Mouse (Mus musculus) macrophage (primary cell): ENCODE results near the gene Slc8a1. TPM values are rescaled to one million over a fixed set of nuclear protein-coding genes. Genes with fewer than 3 reads are reported as not detected.

Source experiments
- H3K27ac ChIP-seq: fragments of 350-480 bp; formaldehyde crosslinking; 2 replicates; pipeline ENCODE4 v1.9.0; 2021
- H3K36me3 ChIP-seq: fragments of 350-480 bp; formaldehyde crosslinking; 2 replicates; pipeline ENCODE4 v1.9.0; 2021; ENCODE audit errors: inconsistent target
- H3K4me3 ChIP-seq: fragments of 350-480 bp; formaldehyde crosslinking; 2 replicates; pipeline ENCODE4 v1.9.0; 2021; ENCODE audit errors: inconsistent target
- H3K79me2 ChIP-seq: fragments of 350-480 bp; formaldehyde crosslinking; 2 replicates; pipeline ENCODE4 v1.9.0; 2021; ENCODE audit errors: inconsistent target
- whole genome bisulfite sequencing: methylation state at CpG from one replicate; pipeline ENCODE4 v1.1.7; 2026; ENCODE audit warnings: inconsistent platforms; ENCODE audit not compliant: missing documents; 5-methylcytosine and 5-hydroxymethylcytosine counted together
- polyA plus RNA-seq: library from polyadenylated mRNA; stranded (reverse); fragments of 250-400 nt; gene quantifications from 3 replicates; pipeline ENCODE4 v1.2.4, GENCODE M21; 2018; ENCODE audit warnings: inconsistent platforms

Gene Slc8a1
- polyA plus RNA-seq, 1 experiment from 2014 or later = 26.8 TPM

DNA sequence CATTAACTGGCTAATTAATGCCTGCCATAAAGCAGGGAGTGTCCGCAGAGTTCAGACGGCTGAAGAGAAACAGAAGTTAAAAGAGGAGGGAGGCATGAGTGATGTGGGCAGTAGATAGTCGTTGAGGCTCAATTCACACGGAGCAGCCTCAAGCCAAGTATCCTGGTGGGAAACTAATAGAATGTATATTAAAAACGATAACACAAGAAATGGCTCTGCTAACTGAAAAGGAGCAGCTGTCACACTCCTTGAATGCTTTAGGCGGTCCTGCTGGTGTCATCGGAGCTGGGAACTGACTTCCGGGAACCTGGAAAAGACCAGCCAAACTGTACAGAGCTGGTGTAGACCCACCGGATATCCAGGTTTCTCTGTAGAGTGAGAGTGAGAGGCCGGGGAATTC, 39.4 kb downstream of the Slc8a1 start:
- no peak overlapping the region for H3K4me3 ChIP-seq
- H3K36me3 ChIP-seq = no peaks in the 10 kb centered on the region
- 66% methylated on average over 9 of the region's 10 CpGs for WGBS
- H3K79me2 ChIP-seq = no peaks in the 10 kb centered on the region
- no peak overlapping the region for H3K27ac ChIP-seq

DNA sequence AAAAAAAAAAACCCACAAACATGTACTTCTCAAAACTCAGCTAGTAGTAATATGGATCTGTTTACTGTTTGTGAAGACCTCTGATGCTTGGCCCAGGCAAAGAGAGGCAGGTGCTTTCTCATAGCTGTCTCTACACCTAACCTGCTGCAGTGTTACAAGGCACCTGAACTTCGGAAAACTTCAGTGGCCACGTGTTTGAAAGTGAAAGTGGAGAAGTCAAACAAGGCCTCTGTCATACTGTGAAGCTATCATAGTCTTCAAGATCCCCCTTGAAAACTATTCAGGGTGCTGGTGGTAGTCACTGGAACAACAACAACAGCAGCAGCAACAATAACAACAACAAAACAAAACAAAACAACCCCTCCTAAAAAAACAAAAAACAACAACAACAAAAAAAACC, 40.5 kb downstream of the Slc8a1 start:
- Histone ChIP-seq H3K79me2 (no peaks in the 10 kb centered on the region), H3K27ac (no peak overlapping the region), H3K4me3 (no peak overlapping the region), H3K36me3 (no peaks in the 10 kb centered on the region)
- 22% methylated on average over 2 of the region's 2 CpGs for WGBS

DNA sequence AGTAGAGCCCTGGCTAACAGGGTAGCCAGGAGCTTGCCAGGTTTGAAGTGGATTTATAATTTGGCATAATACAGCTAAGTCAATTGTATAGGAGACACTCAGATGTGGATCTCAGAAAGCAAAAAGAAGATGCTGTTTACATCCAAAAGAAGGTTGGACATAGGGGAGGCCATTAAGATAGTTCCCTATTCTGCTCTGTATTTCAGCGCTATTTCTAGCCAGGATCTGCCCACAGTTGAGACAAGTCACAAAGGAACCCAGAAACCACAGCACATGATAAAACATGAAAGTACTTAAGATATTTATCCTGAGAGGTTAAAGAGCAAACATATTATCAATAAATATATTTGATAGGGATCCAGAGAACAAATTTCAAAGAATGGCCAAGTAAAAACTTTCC, 43.2 kb downstream of the Slc8a1 start:
- Histone ChIP-seq H3K27ac (no peak overlapping the region), H3K36me3 (no peaks in the 10 kb centered on the region), H3K79me2 (no peaks in the 10 kb centered on the region), H3K4me3 (no peak overlapping the region)
- 8% methylated on average over 1 of the region's 1 CpGs for WGBS

DNA sequence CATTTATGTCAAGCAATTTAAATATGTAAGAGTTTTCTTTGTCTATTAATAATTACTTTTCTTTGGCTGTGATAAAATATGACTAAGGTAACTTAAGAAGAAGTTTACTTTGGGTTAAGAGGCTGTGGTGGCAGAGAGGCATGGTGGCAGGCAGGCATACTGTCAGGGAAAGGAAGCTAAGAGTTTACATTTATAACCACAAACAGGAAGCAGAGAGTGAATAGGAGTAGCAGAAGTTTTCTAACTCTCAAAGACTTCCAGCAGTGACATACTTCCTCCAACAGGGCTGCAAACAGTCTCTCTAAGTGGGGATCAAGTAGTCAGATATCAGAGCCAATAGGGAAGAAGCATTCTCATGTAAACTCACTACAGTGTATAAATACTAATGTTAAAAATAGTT, 58.6 kb downstream of the Slc8a1 start:
- Histone ChIP-seq H3K79me2 (no peaks in the 10 kb centered on the region), H3K36me3 (no peaks in the 10 kb centered on the region), H3K4me3 (no peak overlapping the region), H3K27ac (no peak overlapping the region)

DNA sequence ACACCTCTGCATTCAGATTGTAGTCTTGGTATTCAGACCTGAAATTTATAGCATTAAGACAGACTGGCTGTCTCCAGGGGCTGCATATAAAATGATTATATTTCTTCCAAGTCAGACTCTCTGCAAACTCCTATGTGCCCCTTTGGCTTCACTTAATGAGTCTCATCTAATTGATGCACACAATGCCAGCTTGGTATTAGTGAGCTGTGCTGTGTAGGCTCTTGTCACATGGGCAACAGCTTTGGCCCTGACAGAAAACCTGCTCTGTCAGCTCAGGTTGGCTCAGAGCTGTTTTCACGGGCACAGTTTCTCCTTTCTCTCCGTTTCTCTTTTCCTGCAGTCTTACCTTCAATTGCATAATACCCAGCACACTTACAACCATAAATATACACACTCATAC, 60.7 kb downstream of the Slc8a1 start:
- H3K4me3 ChIP-seq = no peak overlapping the region
- no peaks in the 10 kb centered on the region for H3K79me2 ChIP-seq
- H3K36me3 ChIP-seq = no peaks in the 10 kb centered on the region
- H3K27ac ChIP-seq = no peak overlapping the region
- WGBS = 47% methylated on average over 2 of the region's 2 CpGs

DNA sequence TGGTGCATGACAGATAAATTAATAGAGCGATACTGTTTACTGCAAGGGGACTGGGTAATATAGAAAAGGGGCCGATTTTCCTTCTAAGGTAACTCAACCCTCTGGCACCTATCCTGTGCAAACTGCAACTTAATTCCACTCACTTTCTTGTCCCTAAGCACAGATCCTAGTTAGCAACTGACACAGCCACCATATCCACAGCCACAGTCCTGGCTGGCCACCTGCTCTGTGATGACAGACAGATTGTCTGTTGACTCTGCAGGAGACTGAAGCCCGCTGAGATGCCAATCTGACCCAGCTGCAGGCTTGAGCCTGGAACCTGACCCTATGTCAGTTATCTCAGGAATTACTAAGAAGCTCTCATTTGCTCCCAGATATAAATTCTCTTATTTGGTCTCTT, 62.0 kb downstream of the Slc8a1 start:
- Histone ChIP-seq H3K4me3 (no peak overlapping the region), H3K79me2 (no peaks in the 10 kb centered on the region)
- 98% methylated on average over 3 of the region's 3 CpGs for WGBS

DNA sequence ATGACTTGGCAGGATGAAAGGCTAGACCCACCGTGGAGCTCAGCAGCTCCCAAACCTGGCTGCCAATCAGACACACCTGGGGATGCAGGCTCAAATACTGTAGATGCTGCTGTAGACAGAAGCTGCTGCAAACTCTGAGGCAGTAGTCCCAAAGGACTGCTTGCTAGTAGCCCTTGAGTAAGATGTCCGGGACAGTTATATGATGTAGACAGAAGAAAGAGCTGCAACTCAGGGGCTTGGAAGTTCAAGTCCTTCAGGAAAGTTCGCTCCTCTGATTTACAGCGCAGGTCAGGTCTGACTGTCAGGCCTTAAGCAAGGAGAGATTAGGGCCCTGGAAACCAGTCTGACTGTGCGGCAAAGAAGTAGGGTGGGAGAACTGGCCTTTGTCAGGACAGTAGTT, 66.9 kb downstream of the Slc8a1 start:
- H3K36me3 ChIP-seq = no peaks in the 10 kb centered on the region
- no peak overlapping the region for H3K4me3 ChIP-seq
- WGBS = 93% methylated on average over 5 of the region's 5 CpGs
- peaks cover 15% of the 10 kb centered on the region; the same call in 1 of the 2 replicates for H3K79me2 ChIP-seq
- H3K27ac ChIP-seq = no peak overlapping the region

More for the DNA sequence above, 62.0 kb downstream of the Slc8a1 start:
- H3K36me3 ChIP-seq = no peaks in the 10 kb centered on the region
- H3K27ac ChIP-seq = no peak overlapping the region

DNA sequence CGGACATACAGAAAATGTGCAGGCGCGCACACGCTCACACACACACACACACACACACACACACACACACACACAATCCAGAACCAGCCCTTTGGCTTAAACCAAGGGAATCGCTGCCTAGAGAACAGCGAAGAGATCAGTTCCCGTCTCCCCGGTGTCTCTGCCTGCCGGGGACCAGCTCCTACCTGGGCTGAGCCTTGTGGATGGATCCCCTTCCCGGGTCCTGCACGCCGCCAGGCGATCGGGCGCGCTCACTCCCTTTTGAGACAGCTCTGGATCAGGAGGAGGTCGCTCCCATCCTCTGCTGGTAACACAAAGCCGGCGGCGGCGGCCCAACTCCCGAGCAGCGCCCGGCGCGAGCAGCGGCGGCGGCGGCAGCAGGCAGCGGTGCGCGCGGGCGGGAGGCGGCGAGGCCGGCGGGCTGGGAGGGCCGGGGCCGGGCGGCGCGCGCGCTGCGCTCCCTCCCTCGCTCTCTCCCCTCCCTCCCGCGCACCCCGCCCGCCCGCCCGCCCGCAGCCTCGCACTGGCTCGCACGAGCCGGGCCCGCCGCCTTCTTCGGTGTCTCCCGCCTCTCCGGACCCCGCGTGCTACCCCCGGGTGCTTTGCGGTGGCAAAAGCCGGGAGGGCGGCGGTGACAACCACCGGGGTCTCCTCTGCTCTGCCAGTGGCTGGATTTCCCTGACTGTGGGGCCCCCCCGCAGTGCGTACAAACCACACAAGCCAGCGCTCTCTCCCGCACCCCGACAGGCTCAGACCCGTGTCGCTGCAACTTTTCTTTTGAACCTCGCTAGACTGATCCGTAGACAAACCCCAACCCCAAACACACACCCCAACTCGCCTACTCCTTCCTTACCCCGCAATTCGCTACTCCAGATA, 68.1 kb downstream of the Slc8a1 start:
- Histone ChIP-seq H3K27ac (peak overlapping the region; percentile 70), H3K4me3 (peak overlapping the region; percentile 83), H3K36me3 (no peaks in the 10 kb centered on the region), H3K79me2 (peaks cover 22% of the 10 kb centered on the region; the same call in 1 of the 2 replicates)
- WGBS = 2% methylated on average over 37 of the region's 84 CpGs

DNA sequence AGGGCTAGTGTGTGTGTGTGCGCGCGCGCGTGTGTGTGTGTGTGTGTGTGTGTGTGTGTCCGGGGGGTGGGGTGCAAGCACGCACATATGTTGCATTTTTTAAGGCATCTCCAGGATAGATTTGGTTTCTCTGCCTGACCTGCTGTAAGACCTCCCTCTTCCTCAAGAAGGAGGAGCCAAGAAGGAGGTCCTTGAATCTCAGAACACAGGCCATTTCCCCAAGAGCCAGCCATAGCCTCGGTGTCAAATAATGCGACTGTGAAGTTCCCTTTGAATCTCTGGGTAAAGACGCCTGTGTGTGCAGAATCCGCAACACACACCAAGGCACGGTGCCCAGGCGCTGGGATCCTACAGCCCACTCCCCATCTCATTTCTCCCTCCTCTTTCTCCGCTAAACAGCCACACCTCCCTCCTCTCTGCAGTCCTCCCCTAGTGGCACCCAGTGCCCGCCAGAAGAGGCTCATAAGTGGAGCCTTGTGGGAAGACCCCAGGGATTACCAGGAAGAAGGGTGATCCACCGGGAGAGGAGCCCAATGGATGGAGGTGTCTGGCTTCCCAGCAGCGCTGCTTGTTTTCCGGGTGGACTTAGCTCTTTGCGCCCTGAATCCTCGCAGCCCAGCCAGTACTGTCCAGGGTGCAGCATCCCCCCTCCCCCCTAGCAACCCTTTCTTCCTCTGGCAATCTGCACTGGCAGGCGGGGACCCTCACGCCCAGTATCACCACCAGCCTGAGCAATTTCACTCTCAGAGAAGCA, 68.9 kb downstream of the Slc8a1 start:
- H3K4me3 ChIP-seq = peak overlapping the region; percentile 83
- under 1% methylated on average over 16 of the region's 22 CpGs for WGBS
- peaks cover 26% of the 10 kb centered on the region; the same call in 1 of the 2 replicates for H3K79me2 ChIP-seq

DNA sequence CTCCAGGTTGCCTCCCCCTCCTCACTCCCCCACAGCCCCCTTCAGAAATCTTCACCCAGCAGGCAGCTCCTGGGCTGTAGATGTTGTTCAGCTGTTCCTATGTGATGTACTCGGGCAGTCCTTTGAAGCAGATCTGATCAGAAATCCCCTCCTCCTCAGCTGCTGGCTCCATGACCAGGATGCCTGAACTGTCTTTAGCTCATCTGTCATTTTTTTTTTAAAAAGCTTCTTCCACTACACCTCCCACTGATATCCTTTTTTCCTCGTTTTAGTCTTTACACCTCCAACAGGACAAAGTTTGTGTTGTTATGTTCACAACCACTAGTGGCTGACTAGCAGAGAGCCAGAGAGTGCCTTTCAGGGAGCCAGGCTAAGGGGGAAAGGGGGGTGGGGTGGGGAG, 69.7 kb downstream of the Slc8a1 start:
- Histone ChIP-seq H3K27ac (peak overlapping the region; percentile 70), H3K4me3 (peak overlapping the region; percentile 83), H3K79me2 (peaks cover 33% of the 10 kb centered on the region), H3K36me3 (no peaks in the 10 kb centered on the region)
- 28% methylated on average over 2 of the region's 2 CpGs for WGBS

More for the DNA sequence above, 68.9 kb downstream of the Slc8a1 start:
- peak overlapping the region; percentile 70 for H3K27ac ChIP-seq
- H3K36me3 ChIP-seq = no peaks in the 10 kb centered on the region

DNA sequence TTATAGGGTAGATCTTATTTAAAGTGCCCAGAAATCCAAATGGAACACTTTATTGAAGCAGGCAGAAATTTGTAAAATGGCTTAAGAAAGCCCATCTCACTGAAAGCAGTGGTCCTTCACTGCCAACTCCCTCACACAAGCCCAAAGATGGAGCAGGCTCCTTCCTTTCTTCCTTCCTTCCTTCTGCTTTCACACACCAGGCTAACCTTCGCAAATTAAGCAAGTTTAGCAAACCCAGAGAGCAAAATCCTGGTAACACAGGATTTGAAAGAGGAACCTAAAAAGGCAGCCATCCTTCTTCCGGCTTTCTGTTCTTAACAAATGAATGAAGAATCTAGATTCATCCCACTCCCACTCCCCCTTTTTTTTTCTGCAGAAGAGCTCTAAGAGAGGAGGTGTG, 70.2 kb downstream of the Slc8a1 start:
- 0% methylated on average over 1 of the region's 2 CpGs for WGBS
- H3K27ac ChIP-seq = peak overlapping the region; percentile 70
- H3K4me3 ChIP-seq = no peak overlapping the region
- H3K36me3 ChIP-seq = no peaks in the 10 kb centered on the region
- H3K79me2 ChIP-seq = peaks cover 38% of the 10 kb centered on the region

DNA sequence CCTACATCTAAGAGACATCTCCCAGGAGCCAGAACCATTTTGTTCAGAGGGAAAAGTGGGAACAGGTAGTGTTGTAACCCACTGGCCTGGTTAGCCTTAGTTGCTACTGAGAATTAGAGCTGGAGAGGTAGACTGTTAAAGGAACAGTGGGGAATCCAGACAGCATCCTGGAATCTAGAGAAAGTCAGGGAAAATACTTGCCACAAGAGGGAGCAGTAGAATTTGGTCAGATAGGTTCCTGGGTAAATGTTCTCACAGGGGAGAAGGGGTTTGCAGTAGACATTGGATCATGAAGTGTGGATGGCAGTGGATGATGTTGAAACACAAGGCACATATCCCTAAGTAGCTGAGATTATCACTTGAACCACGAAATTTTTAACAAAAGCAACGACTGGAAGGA, 71.6 kb downstream of the Slc8a1 start:
- H3K4me3 ChIP-seq = no peak overlapping the region
- 26% methylated on average over 2 of the region's 2 CpGs for WGBS
- H3K27ac ChIP-seq = no peak overlapping the region
- H3K79me2 ChIP-seq = peaks cover 49% of the 10 kb centered on the region
- no peaks in the 10 kb centered on the region for H3K36me3 ChIP-seq

DNA sequence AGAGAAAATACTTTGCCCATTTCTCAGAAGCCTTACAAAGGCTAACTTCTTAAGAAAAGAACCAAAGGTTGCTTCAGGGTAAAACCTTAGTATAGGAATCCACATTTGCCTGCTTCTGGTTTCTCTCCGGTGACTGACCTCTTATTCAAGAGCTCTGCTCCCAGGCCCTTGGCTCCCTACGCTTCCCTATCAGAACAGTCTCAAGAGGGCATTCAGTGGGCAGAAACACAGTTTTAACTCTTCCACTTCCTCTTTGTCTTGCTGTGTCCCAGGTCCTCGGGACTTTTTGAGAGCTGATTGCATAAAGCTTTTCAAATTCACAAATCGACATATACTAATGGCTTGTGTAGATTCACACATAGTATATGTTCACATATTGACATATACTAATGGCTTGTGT, 73.3 kb downstream of the Slc8a1 start:
- WGBS = 28% methylated on average over 4 of the region's 4 CpGs
- no peaks in the 10 kb centered on the region for H3K36me3 ChIP-seq
- no peak overlapping the region for H3K27ac ChIP-seq
- H3K4me3 ChIP-seq = no peak overlapping the region
- peaks cover 64% of the 10 kb centered on the region for H3K79me2 ChIP-seq

DNA sequence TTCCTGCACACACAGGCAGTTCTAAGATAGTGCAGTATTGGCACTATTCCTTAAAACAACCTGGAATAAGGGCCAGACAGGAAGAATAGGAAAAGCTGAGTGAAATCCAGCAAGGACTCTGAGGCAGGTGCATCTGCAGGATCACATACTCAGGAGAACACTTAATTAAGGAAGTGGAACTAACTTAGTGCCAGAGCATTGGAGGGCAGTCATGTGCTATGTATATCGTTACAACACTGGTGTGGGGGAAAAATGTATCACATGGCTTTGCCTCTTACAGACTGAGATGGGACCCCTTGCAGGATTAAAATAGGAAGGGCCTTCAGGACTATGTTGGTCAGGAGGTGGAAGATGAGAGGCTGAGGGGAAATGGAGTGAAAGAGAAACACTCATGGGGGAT, 80.3 kb downstream of the Slc8a1 start:
- Histone ChIP-seq H3K79me2 (peaks cover 74% of the 10 kb centered on the region; the same call in 1 of the 2 replicates), H3K27ac (no peak overlapping the region), H3K4me3 (no peak overlapping the region), H3K36me3 (no peaks in the 10 kb centered on the region)
- 0% methylated on average over 1 of the region's 1 CpGs for WGBS

DNA sequence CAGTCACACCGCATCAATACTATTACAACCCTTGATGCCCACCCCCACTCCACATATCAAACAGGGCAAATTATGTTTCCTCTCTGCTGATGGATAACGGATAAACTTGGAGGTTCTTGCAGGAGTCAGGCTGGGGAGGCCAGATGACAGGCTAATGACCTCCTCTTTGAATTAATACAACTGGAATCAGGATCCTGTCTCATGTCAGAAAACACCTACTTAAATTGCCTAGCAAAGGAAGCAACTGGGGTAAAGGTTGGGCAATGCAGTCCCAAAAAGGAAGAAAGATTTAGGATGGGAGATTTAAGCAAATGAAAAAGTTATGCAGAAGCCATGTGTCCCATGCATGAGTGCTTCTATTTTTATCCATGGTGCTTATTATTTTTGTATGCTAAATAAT, 83.6 kb downstream of the Slc8a1 start:
- WGBS = 100% methylated on average over 2 of the region's 2 CpGs

More for the DNA sequence above, 83.6 kb downstream of the Slc8a1 start:
- no peak overlapping the region for H3K27ac ChIP-seq
- no peaks in the 10 kb centered on the region for H3K36me3 ChIP-seq
- peaks cover 76% of the 10 kb centered on the region; the same call in 1 of the 2 replicates for H3K79me2 ChIP-seq
- H3K4me3 ChIP-seq = no peak overlapping the region
